Mouse (Mus musculus) thymus, adult 2 months (tissue): ENCODE results near the gene Catip. TPM values are rescaled to one million over a fixed set of nuclear protein-coding genes. Genes with fewer than 3 reads are reported as not detected.
"Not testable (repeated sequence)": the region's sequence is repeated elsewhere in the genome, so short reads cannot be mapped to it uniquely, and the experiment has no call there.

ENCODE experiments used
- DNase-seq: peaks from one replicate; pipeline ENCODE4 v3.0.0; 2021
- H3K27ac ChIP-seq: fragments of 200-500 bp; 2 replicates; pipeline ENCODE4 v1.5.1; 2012; ENCODE audit warnings: low read length, control low read depth; ENCODE audit not compliant: control insufficient read depth, insufficient read depth
- H3K27me3 ChIP-seq: fragments of 200-500 bp; 2 replicates; pipeline ENCODE4 v1.6.1; 2012; ENCODE audit warnings: mild to moderate bottlenecking, low read length, moderate library complexity, mixed read lengths; ENCODE audit not compliant: control insufficient read depth, insufficient read depth
- H3K36me3 ChIP-seq: fragments of 200-500 bp; 2 replicates; pipeline ENCODE4 v1.6.1; 2012; ENCODE audit warnings: mild to moderate bottlenecking, low read length, moderate library complexity; ENCODE audit not compliant: control insufficient read depth, insufficient read depth
- H3K4me1 ChIP-seq: fragments of 200-500 bp; replicated peaks from 2 replicates; pipeline ENCODE4 v1.6.1; 2012; ENCODE audit warnings: low read length; ENCODE audit not compliant: control insufficient read depth, insufficient read depth
- H3K4me3 ChIP-seq: fragments of 200-500 bp; 2 replicates; pipeline ENCODE4 v1.5.1; 2012; ENCODE audit warnings: mild to moderate bottlenecking, low read length, control low read depth, moderate library complexity; ENCODE audit not compliant: control insufficient read depth, insufficient read depth
- CTCF ChIP-seq: fragments of 200-500 bp; IDR thresholded peaks from 2 replicates; pipeline ENCODE4 v1.5.1; 2012; ENCODE audit warnings: mild to moderate bottlenecking, control low read depth, low read length, moderate library complexity, borderline replicate concordance; ENCODE audit not compliant: control insufficient read depth, poor library complexity, insufficient read depth; ENCODE audit errors: extremely low read depth
- POLR2A ChIP-seq: fragments of 200-500 bp; IDR thresholded peaks from 2 replicates; pipeline ENCODE4 v1.6.1; 2012; ENCODE audit warnings: mild to moderate bottlenecking, low read length, control low read depth, moderate library complexity; ENCODE audit not compliant: control insufficient read depth, poor library complexity, insufficient read depth; ENCODE audit errors: extremely low read depth
- WGBS: fragments of 180-500 bp; shearing (Covaris S2); methylation state at CpG from one replicate; pipeline ENCODE4 v1.1.7; 2018; 5-methylcytosine and 5-hydroxymethylcytosine counted together
- polyA plus RNA-seq: library from polyadenylated mRNA; depleted of rRNA; stranded (reverse); fragments of >200 nt; gene quantifications from 2 replicates; pipeline ENCODE4 v1.2.3, GENCODE M21; 2012; rRNA removed

Catip gene
- 0.13 and 0.27 TPM in 2 replicates for polyA plus RNA-seq

DNA sequence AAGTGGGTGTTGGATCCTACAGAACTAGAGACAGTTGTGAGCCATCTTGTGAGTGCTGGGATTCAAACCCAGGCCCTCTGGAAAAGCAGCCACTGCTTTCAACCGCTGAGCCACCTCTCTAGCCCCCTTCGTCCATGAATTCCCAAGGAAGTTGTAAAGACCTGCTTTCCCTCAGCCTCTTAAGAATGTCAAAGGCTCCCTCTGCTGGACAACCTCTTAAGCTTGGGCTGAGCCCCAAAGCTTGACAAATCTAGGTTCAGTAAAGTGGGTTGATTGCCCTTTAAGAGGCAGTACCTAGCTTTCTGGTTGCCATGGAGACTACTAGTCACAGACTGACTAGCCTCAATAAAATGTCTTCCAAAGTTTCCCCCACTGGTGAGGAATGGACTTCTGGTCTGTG, at the start of gene Catip:
Gene Catip, plus strand, starts transcription at position 297 of the 400 bp plus-strand sequence.
- H3K27ac ChIP-seq, result no peak within 1 kb of the TSS
- DNase-seq, result peak; percentile 59
- peaks cover 6% of the 10 kb centered on the region for H3K4me1 ChIP-seq
- no peak for TF ChIP-seq CTCF
- no peak for TF ChIP-seq POLR2A
- no peaks in the 10 kb centered on the region for H3K36me3 ChIP-seq
- H3K27me3 ChIP-seq, result no peaks in the 10 kb centered on the region
- no peak within 1 kb of the TSS for H3K4me3 ChIP-seq
- 3% methylated on average over 2 of the region's 2 CpGs for WGBS

DNA sequence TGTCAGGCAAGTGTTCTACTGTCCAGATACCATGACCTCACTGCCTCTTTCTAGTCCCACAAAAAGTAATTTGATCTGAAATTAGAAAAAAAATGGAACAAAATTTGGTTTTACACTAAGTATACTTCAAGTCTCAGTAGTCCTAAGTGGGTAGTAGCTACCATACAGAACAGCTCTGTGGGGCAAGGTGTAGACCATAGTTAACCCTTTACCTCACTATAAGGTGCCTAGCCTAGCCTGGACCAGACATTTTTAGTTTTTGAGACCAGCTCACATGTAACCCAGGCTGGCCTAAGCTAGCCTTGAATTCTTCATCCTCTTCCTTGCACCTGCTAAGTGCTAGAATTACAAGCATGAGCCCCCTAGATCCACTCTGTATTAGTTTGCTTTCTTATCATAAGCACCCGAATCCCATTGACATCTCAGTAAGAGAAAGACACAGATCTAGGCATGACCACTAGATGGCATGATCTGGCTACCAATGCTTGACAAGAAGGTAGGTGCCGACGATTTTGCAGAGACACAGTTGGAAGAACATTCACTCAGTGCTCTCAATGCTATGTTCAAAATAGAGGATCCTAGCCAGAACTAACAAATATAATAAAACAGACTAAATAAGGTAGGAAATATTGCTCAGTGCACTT, 48.7 kb upstream of the Catip start:
- WGBS, result 4% methylated on average over 3 of the region's 3 CpGs
- Histone ChIP-seq H3K4me1 (peaks cover 18% of the 10 kb centered on the region), H3K36me3 (no peaks in the 10 kb centered on the region), H3K27me3 (no peaks in the 10 kb centered on the region), H3K27ac (no peak overlapping the region), H3K4me3 (no peak overlapping the region)
- no peak for TF ChIP-seq CTCF
- TF ChIP-seq POLR2A, result no peak
- peak; percentile 72 for DNase-seq

DNA sequence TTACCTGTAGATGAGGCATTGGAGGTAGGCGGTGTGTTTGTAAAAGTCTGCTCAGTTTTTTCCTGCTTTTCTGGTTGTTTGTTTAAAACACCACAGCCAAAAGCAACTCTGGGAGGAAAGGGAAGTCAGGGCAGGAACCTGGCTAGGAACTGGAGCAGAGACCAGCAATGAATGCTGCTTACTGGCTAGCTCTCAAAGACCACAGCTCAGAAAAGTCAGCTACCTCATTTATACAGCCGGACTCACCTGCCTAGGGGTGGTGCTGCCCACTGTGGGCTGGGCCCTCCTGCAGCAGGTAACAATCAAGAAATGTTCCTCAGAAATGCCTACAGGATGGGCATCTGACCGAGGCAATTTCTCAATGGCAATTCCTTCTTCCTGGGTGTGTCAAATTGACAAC, 47.1 kb upstream of the Catip start:
- H3K27ac ChIP-seq, result no peak overlapping the region
- H3K27me3 ChIP-seq, result no peaks in the 10 kb centered on the region
- no peaks in the 10 kb centered on the region for H3K36me3 ChIP-seq
- no peak overlapping the region for H3K4me3 ChIP-seq
- DNase-seq, result no peak
- WGBS, result 91% methylated on average over 3 of the region's 3 CpGs
- H3K4me1 ChIP-seq, result peaks cover 14% of the 10 kb centered on the region
- TF ChIP-seq POLR2A, result no peak
- TF ChIP-seq CTCF, result no peak

DNA sequence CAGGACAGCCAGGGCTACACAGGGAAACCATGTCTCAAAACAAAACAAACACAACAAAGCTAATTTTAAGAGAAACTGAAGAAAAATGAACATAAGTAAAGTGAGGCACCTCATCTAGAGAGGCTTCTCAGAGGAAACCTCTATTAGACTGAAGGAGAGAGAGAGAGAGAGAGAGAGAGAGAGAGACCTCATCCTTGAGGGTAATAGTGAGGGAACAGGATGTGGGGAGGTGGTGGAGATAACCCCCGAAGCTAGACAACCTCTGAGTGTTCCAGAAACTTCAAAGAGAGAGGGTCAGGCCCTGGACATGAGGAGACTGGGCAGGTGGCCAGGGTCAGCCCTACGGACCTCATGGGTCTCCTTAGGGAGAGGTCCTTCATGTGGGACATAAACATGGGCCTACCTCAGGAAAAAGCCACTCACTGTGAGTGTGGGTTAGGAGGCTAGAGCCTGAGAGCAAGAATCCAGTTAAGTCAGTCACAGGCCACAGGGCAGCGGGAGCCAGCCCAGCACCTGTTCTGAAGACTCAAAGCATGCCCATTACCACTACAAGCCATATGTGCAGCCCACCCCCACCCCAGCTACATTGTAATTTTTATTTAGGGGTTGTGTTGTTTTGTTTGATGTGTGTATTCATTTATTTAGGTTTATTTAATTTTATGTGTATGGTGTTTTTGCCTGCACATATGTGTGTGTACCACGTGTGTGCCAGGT, 45.6 kb upstream of the Catip start:
- no peak for DNase-seq
- peak overlapping the region; percentile 6; the same call in 1 of the 2 replicates for H3K27ac ChIP-seq
- peaks cover 14% of the 10 kb centered on the region for H3K4me1 ChIP-seq
- 33% methylated on average over 4 of the region's 4 CpGs for WGBS
- no peaks in the 10 kb centered on the region for H3K36me3 ChIP-seq
- TF ChIP-seq CTCF, result no peak
- no peak for TF ChIP-seq POLR2A
- no peaks in the 10 kb centered on the region for H3K27me3 ChIP-seq
- H3K4me3 ChIP-seq, result no peak overlapping the region

DNA sequence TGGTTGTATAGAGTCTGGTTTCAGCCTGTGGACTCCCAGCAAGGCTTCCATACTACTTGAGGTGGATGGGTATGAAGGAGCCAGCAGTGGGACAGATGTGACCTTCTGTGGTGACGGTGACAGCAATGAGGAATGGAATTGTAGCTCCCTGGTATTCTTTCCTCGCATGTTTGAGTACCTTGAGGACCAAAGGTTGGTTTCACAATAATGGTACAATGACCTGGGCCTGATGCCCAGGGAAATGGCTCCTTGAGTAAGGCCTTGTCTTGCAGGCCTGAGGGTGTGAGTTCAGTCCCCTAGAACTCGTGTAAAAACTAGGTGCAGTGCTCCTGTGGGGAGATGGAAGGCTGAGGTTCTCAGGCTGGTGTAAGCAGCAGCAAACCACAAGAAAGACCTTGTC, 43.2 kb upstream of the Catip start:
- WGBS, result 87% methylated on average over 3 of the region's 3 CpGs
- no peaks in the 10 kb centered on the region for H3K36me3 ChIP-seq
- DNase-seq, result no peak
- H3K27ac ChIP-seq, result no peak overlapping the region
- no peak overlapping the region for H3K4me3 ChIP-seq
- no peaks in the 10 kb centered on the region for H3K27me3 ChIP-seq
- TF ChIP-seq POLR2A (no peak), CTCF (no peak)
- H3K4me1 ChIP-seq, result peaks cover 14% of the 10 kb centered on the region

DNA sequence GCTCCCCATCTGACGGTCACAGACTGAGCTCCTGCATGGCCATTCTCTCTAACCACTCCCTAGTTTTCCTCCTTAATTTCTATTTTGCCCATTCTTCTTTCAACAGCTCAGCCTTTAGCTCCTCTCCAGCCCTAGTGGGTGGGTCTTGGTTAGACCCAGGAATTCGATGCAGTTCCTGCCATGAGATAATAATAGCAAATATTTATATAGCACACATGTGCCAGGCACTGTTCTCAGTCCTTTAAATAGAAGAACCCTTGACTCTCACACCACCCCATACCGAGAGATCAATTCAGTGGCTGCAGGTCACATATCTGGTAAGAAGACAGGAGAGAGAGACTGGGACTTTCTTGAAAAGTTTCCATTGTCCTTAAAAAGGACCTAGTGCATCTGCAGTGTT, 40.5 kb upstream of the Catip start:
- Histone ChIP-seq H3K4me1 (peaks cover 9% of the 10 kb centered on the region), H3K27me3 (no peaks in the 10 kb centered on the region), H3K36me3 (no peaks in the 10 kb centered on the region), H3K4me3 (no peak overlapping the region), H3K27ac (no peak overlapping the region)
- no peak for DNase-seq
- TF ChIP-seq CTCF (no peak), POLR2A (no peak)
- 97% methylated on average over 3 of the region's 3 CpGs for WGBS

DNA sequence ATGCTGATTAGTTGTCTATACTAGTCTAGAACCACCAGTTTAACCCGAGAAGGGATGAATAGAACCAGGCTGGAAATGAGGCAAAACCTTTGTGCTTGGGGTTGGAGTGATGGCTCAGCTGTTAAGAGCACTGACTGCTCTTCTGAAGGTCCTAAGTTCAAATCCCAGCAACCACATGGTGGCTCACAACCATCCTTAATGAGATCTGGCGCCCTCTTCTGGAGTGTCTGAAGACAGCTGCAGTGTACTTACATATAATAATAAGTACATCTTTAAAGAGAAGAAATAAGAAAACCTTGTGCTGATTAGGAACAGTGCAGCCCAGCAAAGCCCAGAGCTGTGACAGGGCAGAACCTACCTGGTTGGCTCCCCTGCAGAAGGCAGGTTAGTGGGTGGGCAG, 35.0 kb upstream of the Catip start:
- 89% methylated on average over 2 of the region's 2 CpGs for WGBS
- H3K36me3 ChIP-seq, result not testable (repeated sequence)

More for the DNA sequence above, 35.0 kb upstream of the Catip start:
- H3K4me3 ChIP-seq, H3K27ac ChIP-seq, H3K27me3 ChIP-seq, DNase-seq: not testable (repeated sequence)
- H3K4me1 ChIP-seq, result peaks cover 15% of the 10 kb centered on the region
